Mouse (Mus musculus) CD4-positive, CD25-positive, alpha-beta regulatory T cell (primary cell): Measurements from ENCODE around the gene Cd300lf. TPM values are rescaled to one million over a fixed set of nuclear protein-coding genes. Genes with fewer than 3 reads are reported as not detected.

Source experiments
- polyA plus RNA-seq: library from polyadenylated mRNA; unstranded; fragments of 100-300 nt; shearing (Covaris generic); gene quantifications from one replicate; pipeline ENCODE4 v1.2.1, GENCODE M21; 2017

Gene Cd300lf
- polyA plus RNA-seq = 1.1 TPM

GRCm38 (mm10) chr11:115133800-115134199, at the start of gene Cd300lf:
Gene Cd300lf (minus strand): TSS chr11:115133992.

GRCm38 (mm10) chr11:115162832-115163480, 29.2 kb upstream of the Cd300lf start, which contains the start of gene Slc9a3r1:
Gene Slc9a3r1 (plus strand): TSS chr11:115163341.

GRCm38 (mm10) chr11:115091362-115091901, 42.4 kb downstream of the Cd300lf start, which contains the start of gene Rab37:
Gene Rab37 (plus strand): TSS chr11:115091431.

Other genes with a start within 250 kb of the Cd300lf start
- 0.45 TPM for gene Cd300a, start 244.0 kb downstream of the Cd300lf start, polyA plus RNA-seq
- gene Cd300lb, start 199.6 kb downstream of the Cd300lf start, polyA plus RNA-seq = 0.11 TPM
- gene Cd300c, start 164.8 kb downstream of the Cd300lf start, polyA plus RNA-seq = not detected
- gene Cd300ld, start 144.1 kb downstream of the Cd300lf start, polyA plus RNA-seq = not detected
- 0.42 TPM for gene Cd300c2, start 132.1 kb downstream of the Cd300lf start, polyA plus RNA-seq
- not detected for gene Cd300ld2, start 117.8 kb downstream of the Cd300lf start, polyA plus RNA-seq
- not detected for gene Cd300ld4, start 107.0 kb downstream of the Cd300lf start, polyA plus RNA-seq
- not detected for gene Cd300ld5, start 96.2 kb downstream of the Cd300lf start, polyA plus RNA-seq
- not detected for gene Cd300ld3, start 85.6 kb downstream of the Cd300lf start, polyA plus RNA-seq
- 0.19 TPM for gene Cd300e, start 71.8 kb downstream of the Cd300lf start, polyA plus RNA-seq
- 206 TPM for gene Rab37, start 42.6 kb downstream of the Cd300lf start, polyA plus RNA-seq
- gene Slc9a3r1, start 29.3 kb upstream of the Cd300lf start, polyA plus RNA-seq = 474 TPM
- 15.9 TPM for gene Tmem104, start 53.5 kb upstream of the Cd300lf start, polyA plus RNA-seq
- gene Nat9, start 53.9 kb upstream of the Cd300lf start, polyA plus RNA-seq = 11.9 TPM
- not detected for gene Grin2c, start 133.3 kb upstream of the Cd300lf start, polyA plus RNA-seq
- gene Fdxr, start 143.1 kb upstream of the Cd300lf start, polyA plus RNA-seq = 31.7 TPM
- gene Fads6, start 163.7 kb upstream of the Cd300lf start, polyA plus RNA-seq = 0.96 TPM
- not detected for gene Otop2, start 173.2 kb upstream of the Cd300lf start, polyA plus RNA-seq
- not detected for gene Ush1g, start 188.0 kb upstream of the Cd300lf start, polyA plus RNA-seq
- not detected for gene Otop3, start 200.7 kb upstream of the Cd300lf start, polyA plus RNA-seq
- gene Hid1, start 233.8 kb upstream of the Cd300lf start, polyA plus RNA-seq = 7.6 TPM
- gene Cdr2l, start 247.9 kb upstream of the Cd300lf start, polyA plus RNA-seq = 0.12 TPM